In the genomic region with DNA sequence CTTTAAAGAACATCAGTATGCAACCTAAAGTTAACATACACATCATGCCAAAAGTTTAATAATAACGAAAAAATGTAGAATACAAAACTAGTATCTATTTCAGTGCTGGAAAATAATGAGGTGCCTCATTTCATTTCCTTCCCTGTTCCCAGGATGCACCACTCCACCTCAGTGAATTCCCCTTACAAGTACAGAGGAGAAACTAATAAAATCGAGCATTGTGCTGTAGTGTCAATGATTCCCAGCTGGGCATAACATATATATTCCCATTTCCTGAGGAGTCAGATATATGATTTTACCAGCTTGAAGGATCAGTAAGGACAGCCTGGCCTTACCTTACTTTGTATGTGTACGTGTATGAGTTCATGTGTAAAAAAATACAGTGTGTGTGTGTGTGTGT, we compare ENCODE assay signal across 28 mouse cellular contexts. TPM values are rescaled to one million over a fixed set of nuclear protein-coding genes. Genes with fewer than 3 reads are reported as not detected.
A peak's percentile ranks its signal among the peaks of the same experiment; 100 is the strongest.
DNase-seq lines count a peak whose midpoint lies in the region; ATAC-seq and TF ChIP-seq lines count a peak whose summit lies in the region.
"Had no signal": no experiment of that assay in that cellular context is flagged by ENCODE, and none has a peak within 500 bp of the region (broad histone marks: within the 10 kb centered on the region; RNA-seq: fewer than 3 reads in every experiment).

No protein-coding gene starts in this region.

- no peak for TF ChIP-seq CTCF in lung, embryonic 14.5 days (IDR thresholded peaks at IDR 0.05; ENCODE audit: low read depth)
- TF ChIP-seq CTCF in embryonic fibroblast, embryonic 13.5 days (IDR thresholded peaks at IDR 0.05; ENCODE audit: borderline replicate concordance, insufficient read depth, low read length): no peak

- H3K9me3 ChIP-seq in lung, embryonic 14.5 days (ENCODE audit: low read depth, low read length): no peaks in the 10 kb centered on the region
- H3K9me3 ChIP-seq in limb, embryonic 12.5 days: no peaks in the 10 kb centered on the region
- H3K9me3 ChIP-seq in stomach, embryonic 16.5 days (replicated peaks; ENCODE audit: control insufficient read depth, low read length): no peaks in the 10 kb centered on the region
- H3K9me3 ChIP-seq: forebrain, embryonic 12.5 days; hindbrain, embryonic 10.5 days; hindbrain, embryonic 15.5 days; liver, embryonic 15.5 days; lung, embryonic 15.5 days; midbrain, embryonic 12.5 days had no signal

- no peaks in the 10 kb centered on the region for H3K27me3 ChIP-seq in lung, embryonic 14.5 days (ENCODE audit: insufficient read depth, low read length)
- no peaks in the 10 kb centered on the region for H3K27me3 ChIP-seq in limb, embryonic 12.5 days
- no peaks in the 10 kb centered on the region for H3K27me3 ChIP-seq in stomach, embryonic 16.5 days (ENCODE audit: control insufficient read depth, insufficient read depth, low read length)
- H3K27me3 ChIP-seq: forebrain, embryonic 12.5 days; hindbrain, embryonic 15.5 days; liver, embryonic 15.5 days; lung, embryonic 15.5 days; midbrain, embryonic 12.5 days had no signal

- no peaks in the 10 kb centered on the region for H3K36me3 ChIP-seq in lung, embryonic 14.5 days (ENCODE audit: insufficient read depth)
- H3K36me3 ChIP-seq in limb, embryonic 12.5 days: peaks cover 18% of the 10 kb centered on the region; the same call in 1 of the 2 replicates
- no peaks in the 10 kb centered on the region for H3K36me3 ChIP-seq in stomach, embryonic 16.5 days (ENCODE audit: control insufficient read depth, insufficient read depth, low read length)
- H3K36me3 ChIP-seq: forebrain, embryonic 12.5 days; hindbrain, embryonic 10.5 days; hindbrain, embryonic 15.5 days; liver, embryonic 15.5 days; lung, embryonic 15.5 days; midbrain, embryonic 12.5 days had no signal

- no peak overlapping the region for H3K4me3 ChIP-seq in lung, embryonic 14.5 days (ENCODE audit: low read depth, low read length)
- no peak overlapping the region for H3K4me3 ChIP-seq in embryonic fibroblast, embryonic 13.5 days (ENCODE audit: insufficient read depth, low read length)
- H3K4me3 ChIP-seq in limb, embryonic 12.5 days (replicated peaks): no peak overlapping the region
- no peak overlapping the region for H3K4me3 ChIP-seq in stomach, embryonic 16.5 days (replicated peaks; ENCODE audit: low read length)
- H3K4me3 ChIP-seq: erythroblast, embryonic 14.5 days; forebrain, embryonic 12.5 days; hindbrain, embryonic 10.5 days; hindbrain, embryonic 15.5 days; liver, embryonic 15.5 days; lung, embryonic 15.5 days; midbrain, embryonic 12.5 days had no signal

- 56% methylated on average over 3 of the region's 3 CpGs for WGBS in lung, embryonic 14.5 days
- 47% methylated on average over 3 of the region's 3 CpGs for WGBS in limb, embryonic 12.5 days
- 64% methylated on average over 3 of the region's 3 CpGs for WGBS in stomach, embryonic 16.5 days

- no peak for ATAC-seq in lung, embryonic 14.5 days (ENCODE audit: insufficient read depth)
- no peak; the same call in 1 of the 2 replicates for ATAC-seq in limb, embryonic 12.5 days (ENCODE audit: insufficient number of reproducible peaks, insufficient read depth, low FRiP score, low TSS enrichment, low read depth)
- ATAC-seq in stomach, embryonic 16.5 days (ENCODE audit: insufficient read depth, low FRiP score): no peak
- ATAC-seq: CD4-positive, CD25-positive, alpha-beta regulatory T cell, adult 4 months; forebrain, postnatal 0 days; inflammation-experienced regulatory T-cells, adult 6 months had no signal

- H3K27ac ChIP-seq in lung, embryonic 14.5 days (ENCODE audit: low read depth): no peak overlapping the region
- H3K27ac ChIP-seq in embryonic fibroblast, embryonic 13.5 days (ENCODE audit: insufficient read depth, low read length): peak overlapping the region; percentile 4
- H3K27ac ChIP-seq in limb, embryonic 12.5 days: peak overlapping the region; percentile 78
- peak overlapping the region; percentile 42 for H3K27ac ChIP-seq in stomach, embryonic 16.5 days (ENCODE audit: low read length)
- H3K27ac ChIP-seq: forebrain, embryonic 12.5 days; hindbrain, embryonic 10.5 days; hindbrain, embryonic 15.5 days; liver, embryonic 15.5 days; midbrain, embryonic 12.5 days had no signal

- no peak overlapping the region for H3K4me2 ChIP-seq in lung, embryonic 14.5 days
- H3K4me2 ChIP-seq in limb, embryonic 12.5 days: no peak overlapping the region
- H3K4me2 ChIP-seq in stomach, embryonic 16.5 days (ENCODE audit: low read depth, low read length): no peak overlapping the region
- H3K4me2 ChIP-seq: forebrain, embryonic 12.5 days; hindbrain, embryonic 15.5 days; liver, embryonic 15.5 days; lung, embryonic 15.5 days; midbrain, embryonic 12.5 days had no signal

- peak; percentile 9 for DNase-seq in lung, embryonic 14.5 days
- no peak for DNase-seq in lung, postnatal 25 days (ENCODE audit: low spot score)
- DNase-seq in kidney, postnatal 10 days: no peak
- no peak for DNase-seq in frontal cortex, postnatal 14 days (ENCODE audit: low spot score in 2 of 2)
- DNase-seq: adrenal gland, postnatal 14 days; cerebellum, adult 11-12 months; cerebellum, adult 9-11 months; forebrain, postnatal 0 days; gastrocnemius, postnatal 36 days; heart, postnatal 14 days; kidney, adult 11 months; kidney, postnatal 25 days; lung, postnatal 36 days; retina, postnatal 1 day; right cerebral cortex, postnatal 14 days; thymus, postnatal 4 days had no signal

- 0 out of 2 replicates have a peak, but pooled peaks cover 4% of the 10 kb centered on the region for H3K4me1 ChIP-seq in lung, embryonic 14.5 days (ENCODE audit: insufficient read depth)
- H3K4me1 ChIP-seq in embryonic fibroblast, embryonic 13.5 days (ENCODE audit: control insufficient read depth, insufficient read depth, low read length): peaks cover 7% of the 10 kb centered on the region; the same call in 1 of the 2 replicates
- H3K4me1 ChIP-seq in limb, embryonic 12.5 days (replicated peaks): peaks cover 58% of the 10 kb centered on the region
- peaks cover 12% of the 10 kb centered on the region for H3K4me1 ChIP-seq in stomach, embryonic 16.5 days (ENCODE audit: control insufficient read depth, insufficient read depth, low read length)
- H3K4me1 ChIP-seq: forebrain, embryonic 12.5 days; hindbrain, embryonic 15.5 days; liver, embryonic 15.5 days; lung, embryonic 15.5 days; midbrain, embryonic 12.5 days had no signal

- no peak overlapping the region for H3K9ac ChIP-seq in lung, embryonic 14.5 days
- H3K9ac ChIP-seq in limb, embryonic 12.5 days (replicated peaks): no peak overlapping the region
- H3K9ac ChIP-seq in stomach, embryonic 16.5 days (ENCODE audit: low read length): no peak overlapping the region
- H3K9ac ChIP-seq: forebrain, embryonic 12.5 days; forebrain, postnatal 0 days; hindbrain, embryonic 15.5 days; liver, embryonic 15.5 days; lung, embryonic 15.5 days; midbrain, embryonic 12.5 days had no signal

- no peak for TF ChIP-seq POLR2A in embryonic fibroblast, embryonic 13.5 days (IDR thresholded peaks at IDR 0.05; ENCODE audit: low read depth, low read length)

RNA-seq across cellular contexts. Expression of a gene that starts 36.9 kb away (rescaled TPM):
- 30.3 and 35.8 TPM in 2 replicates for polyA plus RNA-seq in lung, embryonic 14.5 days (2014; fragmentation: Nextera tagmentation; extraction: Ambion mirVana)
- polyA plus RNA-seq in embryonic fibroblast, embryonic 13.5 days (2011; ENCODE audit: insufficient read length, low read depth, missing spikeins): 52.8 and 67.1 TPM in 2 replicates
- polyA plus RNA-seq in limb, embryonic 12.5 days (2016; fragmentation: Nextera tagmentation; extraction: Ambion mirVana): 247 and 253 TPM in 2 replicates
- polyA plus RNA-seq in stomach, embryonic 16.5 days (2015; fragmentation: Nextera tagmentation; extraction: Ambion mirVana): 76.6 and 79.4 TPM in 2 replicates
- polyA plus RNA-seq: CD4-positive, CD25-positive, alpha-beta regulatory T cell, adult 4 months; inflammation-experienced regulatory T-cells, adult 6 months had no signal
